Mouse (Mus musculus) heart, embryonic 13.5 days (tissue): ENCODE measurements around the gene Tmx2. TPM values are rescaled to one million over a fixed set of nuclear protein-coding genes. Genes with fewer than 3 reads are reported as not detected.
"Not testable (repeated sequence)": the region's sequence is repeated elsewhere in the genome, so short reads cannot be mapped to it uniquely, and the experiment has no call there.

Source experiments
- ATAC-seq: fragments of 200-750 bp; cut with Nextera tagmentation; 2 replicates; pipeline ENCODE4 v1.8.0; 2017; ENCODE audit warnings: moderate TSS enrichment; ENCODE audit not compliant: insufficient number of reproducible peaks, low FRiP score, low TSS enrichment; ENCODE audit errors: extremely low read depth
- H3K27ac ChIP-seq: fragments of 300-500 bp; sonication (generic); replicated peaks from 2 replicates; pipeline ENCODE4 v1.5.1; 2015; ENCODE audit warnings: moderate library complexity, mild to moderate bottlenecking, inconsistent platforms
- H3K27me3 ChIP-seq: fragments of 300-500 bp; sonication (generic); replicated peaks from 2 replicates; pipeline ENCODE4 v1.6.1; 2015; ENCODE audit warnings: mild to moderate bottlenecking, inconsistent platforms
- H3K36me3 ChIP-seq: fragments of 300-500 bp; sonication (generic); 2 replicates; pipeline ENCODE4 v1.6.1; 2015; ENCODE audit warnings: mild to moderate bottlenecking, inconsistent platforms
- H3K4me1 ChIP-seq: fragments of 300-500 bp; sonication (generic); 2 replicates; pipeline ENCODE4 v1.6.1; 2015; ENCODE audit warnings: inconsistent platforms
- H3K4me2 ChIP-seq: fragments of 300-500 bp; sonication (generic); 2 replicates; pipeline ENCODE4 v1.6.1; 2015; ENCODE audit warnings: inconsistent platforms, mild to moderate bottlenecking, moderate library complexity
- H3K4me3 ChIP-seq: fragments of 300-500 bp; sonication (generic); 2 replicates; pipeline ENCODE4 v1.5.1; 2015; ENCODE audit warnings: moderate library complexity, mild to moderate bottlenecking, inconsistent platforms
- H3K9ac ChIP-seq: fragments of 300-500 bp; sonication (generic); 2 replicates; pipeline ENCODE4 v1.6.1; 2015; ENCODE audit warnings: inconsistent platforms, mild to moderate bottlenecking, moderate library complexity
- H3K9me3 ChIP-seq: fragments of 300-500 bp; sonication (generic); 2 replicates; pipeline ENCODE4 v1.6.1; 2016; ENCODE audit warnings: inconsistent platforms
- WGBS: fragments of 180-500 bp; shearing (Covaris S2); methylation state at CpG from one replicate; pipeline ENCODE4 v1.1.7; 2015; ENCODE audit warnings: mixed read lengths; 5-methylcytosine and 5-hydroxymethylcytosine counted together
- polyA plus RNA-seq: library from polyadenylated mRNA; unstranded; fragments of >200 nt; fragmentation: Nextera tagmentation; extraction: Ambion mirVana; gene quantifications from 2 replicates; pipeline ENCODE4 v1.2.1, GENCODE M21; 2015

Gene Tmx2
- polyA plus RNA-seq, 1 experiment from 2014 or later: 136 TPM

DNA sequence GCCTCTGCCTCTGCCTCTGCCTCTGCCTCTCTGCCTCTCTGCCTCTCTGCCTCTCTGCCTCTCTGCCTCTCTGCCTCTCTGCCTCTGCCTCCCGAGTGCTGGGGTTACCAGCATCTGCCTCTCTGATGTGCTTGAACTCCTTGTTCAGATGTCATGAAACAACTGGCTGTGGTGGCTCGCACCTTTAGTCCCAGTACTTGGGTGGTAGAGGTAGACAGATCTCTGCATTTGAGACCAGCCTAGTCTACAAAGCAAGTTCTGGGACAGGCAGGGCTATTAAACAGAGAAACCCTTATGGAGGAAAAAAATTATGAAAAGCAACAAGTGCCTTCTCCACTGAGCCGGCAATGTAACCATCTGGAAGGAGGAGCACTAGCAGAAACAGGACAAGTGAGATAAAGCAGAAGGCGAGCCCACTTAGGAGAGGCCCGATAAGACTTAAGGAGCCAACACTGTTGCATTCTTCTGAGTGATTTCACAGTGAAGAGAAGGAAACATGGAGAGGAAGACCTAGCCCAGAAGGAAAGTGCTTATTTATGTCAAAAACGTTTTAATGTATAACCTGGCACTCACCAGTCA lies 3.8 kb upstream of the Tmx2 start:
- 30% methylated on average over 6 of the region's 6 CpGs for WGBS
- Histone ChIP-seq H3K4me2 (peak overlapping the region; percentile 18; the same call in 1 of the 2 replicates), H3K4me3 (no peak overlapping the region), H3K9me3 (no peaks in the 10 kb centered on the region), H3K9ac (peak overlapping the region; percentile 54), H3K36me3 (peaks cover 46% of the 10 kb centered on the region), H3K27ac (peak overlapping the region; percentile 62), H3K4me1 (peaks cover 17% of the 10 kb centered on the region), H3K27me3 (no peaks in the 10 kb centered on the region)
- no peak for ATAC-seq

DNA sequence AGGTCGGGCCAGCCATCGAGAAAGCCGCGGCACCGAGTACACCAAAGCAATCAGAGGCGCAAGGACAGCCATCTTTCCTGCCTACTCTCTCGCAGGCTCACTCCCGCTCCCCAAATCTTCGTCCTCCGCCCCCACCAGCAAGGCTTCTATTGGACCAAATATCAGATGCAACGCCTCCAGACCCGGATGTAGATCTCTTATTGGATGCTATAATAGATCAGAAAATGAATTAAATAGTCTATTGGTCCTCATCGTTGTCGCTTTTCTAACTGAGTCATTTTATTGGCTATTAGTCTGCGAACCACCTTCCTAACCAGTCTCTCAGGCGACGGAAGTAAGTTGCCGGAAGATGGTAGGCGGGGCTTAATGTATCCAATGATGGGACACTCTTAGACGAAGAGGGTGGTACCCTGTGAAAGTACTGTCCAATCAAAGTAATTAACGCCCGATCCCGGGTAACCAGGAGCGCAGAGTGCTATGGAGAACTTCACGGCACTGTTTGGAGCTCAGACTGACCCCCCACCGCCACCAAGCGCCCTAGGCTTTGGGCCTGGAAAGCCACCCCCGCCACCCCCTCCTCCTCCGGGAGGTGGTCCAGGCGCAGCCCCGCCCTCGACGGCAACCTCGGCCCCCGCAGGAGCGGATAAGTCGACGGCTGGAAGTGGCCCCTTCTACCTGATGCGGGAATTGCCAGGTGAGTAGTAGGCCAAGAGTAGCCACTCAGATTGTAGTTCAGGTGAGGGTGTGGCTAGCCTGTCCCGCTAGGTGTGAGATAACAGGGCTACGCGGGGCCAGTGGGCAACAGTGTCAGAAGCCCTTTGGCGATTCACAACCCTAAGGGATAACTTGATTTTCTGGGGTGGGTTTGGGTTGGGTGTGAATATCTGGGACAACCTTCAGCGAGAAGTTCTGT lies 716 bp downstream of the Tmx2 start, which contains the start of the genes Gm28635 and Med19:
TSS of gene Gm28635 (minus strand) at position 74 of the 913 bp plus-strand sequence.
TSS of gene Med19 (plus strand) at position 435 of the 913 bp plus-strand sequence.
- Histone ChIP-seq H3K27ac (peak within 1 kb of the TSS; percentile 77), H3K4me1 (peaks cover 31% of the 10 kb centered on the region), H3K36me3 (peaks cover 41% of the 10 kb centered on the region), H3K9ac (peak within 1 kb of the TSS; percentile 97), H3K4me3 (peak within 1 kb of the TSS; percentile 99), H3K9me3 (no peaks in the 10 kb centered on the region), H3K4me2 (peak within 1 kb of the TSS; percentile 86), H3K27me3 (no peaks in the 10 kb centered on the region)
- ATAC-seq: peak; percentile 99
- WGBS: under 1% methylated on average over 44 of the region's 44 CpGs

DNA sequence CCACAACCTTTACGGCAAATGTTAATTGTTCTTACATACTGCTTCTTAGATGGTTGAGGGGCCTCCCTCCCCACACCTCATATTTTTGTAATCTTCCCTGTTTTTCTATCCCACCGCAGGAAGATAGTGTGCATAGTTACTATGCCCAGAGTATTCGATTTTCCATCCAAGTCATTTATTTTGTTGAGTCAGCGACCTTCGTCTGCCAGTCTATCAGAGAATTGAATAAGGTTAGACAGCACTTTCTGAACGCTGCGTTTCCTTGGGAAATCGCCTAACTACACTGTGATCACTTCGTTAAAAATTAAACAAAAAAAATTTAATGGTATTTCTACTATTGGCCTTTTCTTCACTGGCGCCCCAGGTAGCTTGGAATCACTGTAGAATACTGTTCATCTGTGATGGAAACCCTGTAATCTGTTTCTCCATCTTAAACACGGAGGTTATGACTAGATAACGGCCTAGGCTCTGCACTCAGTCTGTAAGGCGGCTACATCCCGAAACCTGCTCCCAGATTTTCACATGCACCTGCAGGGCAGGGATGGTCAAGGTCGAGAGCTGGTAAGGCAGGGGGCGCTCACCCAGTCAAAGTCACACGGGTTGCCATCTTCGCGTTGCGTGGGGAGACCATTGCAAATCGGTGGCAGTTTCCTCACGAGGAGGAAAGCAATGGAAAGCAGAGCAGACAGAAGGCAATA lies 1.5 kb downstream of the Tmx2 start:
- WGBS: 8% methylated on average over 22 of the region's 22 CpGs
- ATAC-seq: peak; percentile 7; the same call in 1 of the 2 replicates
- H3K9me3 ChIP-seq: no peaks in the 10 kb centered on the region

DNA sequence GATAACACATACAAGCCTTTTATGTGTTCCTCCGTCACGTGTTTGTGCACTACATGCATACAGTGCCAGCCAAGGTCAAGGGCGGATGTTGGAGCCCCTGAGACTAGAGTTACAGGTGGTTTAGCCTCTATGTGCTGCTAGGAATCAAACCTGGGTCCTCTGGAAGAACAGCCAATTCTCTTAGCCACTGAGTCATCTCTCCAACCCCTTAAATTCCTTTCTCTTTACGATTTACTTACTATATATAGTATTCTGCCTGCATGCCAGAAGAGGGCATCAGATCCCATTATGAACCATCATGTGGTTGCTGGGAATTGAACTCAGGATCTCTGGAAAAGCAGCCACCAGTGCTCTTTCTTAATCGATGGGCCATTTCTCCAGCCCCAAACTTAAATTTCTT lies 7.4 kb downstream of the Tmx2 start:
- H3K4me3 ChIP-seq, H3K9me3 ChIP-seq, ATAC-seq, H3K9ac ChIP-seq, H3K27me3 ChIP-seq: not testable (repeated sequence)
- H3K4me1 ChIP-seq: peaks cover 29% of the 10 kb centered on the region
- WGBS: 63% methylated on average over 4 of the region's 5 CpGs
- H3K4me2 ChIP-seq: peak overlapping the region; percentile 81; the same call in 1 of the 2 replicates
- peak overlapping the region; percentile 95; the same call in 1 of the 2 replicates for H3K27ac ChIP-seq
- peaks cover 57% of the 10 kb centered on the region for H3K36me3 ChIP-seq

More for the DNA sequence above, 1.5 kb downstream of the Tmx2 start:
- H3K9ac ChIP-seq: peak overlapping the region; percentile 84
- peak overlapping the region; percentile 65 for H3K27ac ChIP-seq
- peaks cover 25% of the 10 kb centered on the region for H3K4me1 ChIP-seq
- peak overlapping the region; percentile 99 for H3K4me3 ChIP-seq
- H3K27me3 ChIP-seq: no peaks in the 10 kb centered on the region
- peaks cover 49% of the 10 kb centered on the region for H3K36me3 ChIP-seq
- peak overlapping the region; percentile 81 for H3K4me2 ChIP-seq

DNA sequence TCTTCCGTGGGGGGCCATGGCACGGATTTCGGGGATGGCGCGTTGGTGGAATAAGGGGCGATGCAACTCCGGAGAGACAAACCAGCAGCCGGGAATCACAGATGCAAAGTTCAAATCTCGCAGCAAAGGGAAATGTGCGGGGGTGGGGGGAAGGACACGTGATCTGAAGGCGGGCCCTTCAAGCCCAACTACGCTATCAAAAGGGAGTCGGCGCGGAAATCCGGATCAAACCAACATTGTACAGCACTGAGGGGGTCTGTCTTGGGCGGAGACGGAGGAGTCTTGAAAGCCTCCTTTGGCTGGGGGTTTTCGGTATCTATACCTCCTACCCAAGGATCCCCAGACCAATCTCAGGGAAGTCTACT lies 8.4 kb downstream of the Tmx2 start, which contains the start of gene Selenoh:
TSS of gene Selenoh (minus strand) at position 202 of the 365 bp plus-strand sequence.
- Histone ChIP-seq H3K27ac (peak within 1 kb of the TSS; percentile 95), H3K36me3 (peaks cover 49% of the 10 kb centered on the region), H3K4me3 (peak within 1 kb of the TSS; percentile 96), H3K27me3 (no peaks in the 10 kb centered on the region), H3K9ac (peak within 1 kb of the TSS; percentile 98), H3K4me1 (peaks cover 22% of the 10 kb centered on the region), H3K9me3 (no peaks in the 10 kb centered on the region), H3K4me2 (peak within 1 kb of the TSS; percentile 81)
- WGBS: under 1% methylated on average over 20 of the region's 20 CpGs
- ATAC-seq: peak; percentile 81

DNA sequence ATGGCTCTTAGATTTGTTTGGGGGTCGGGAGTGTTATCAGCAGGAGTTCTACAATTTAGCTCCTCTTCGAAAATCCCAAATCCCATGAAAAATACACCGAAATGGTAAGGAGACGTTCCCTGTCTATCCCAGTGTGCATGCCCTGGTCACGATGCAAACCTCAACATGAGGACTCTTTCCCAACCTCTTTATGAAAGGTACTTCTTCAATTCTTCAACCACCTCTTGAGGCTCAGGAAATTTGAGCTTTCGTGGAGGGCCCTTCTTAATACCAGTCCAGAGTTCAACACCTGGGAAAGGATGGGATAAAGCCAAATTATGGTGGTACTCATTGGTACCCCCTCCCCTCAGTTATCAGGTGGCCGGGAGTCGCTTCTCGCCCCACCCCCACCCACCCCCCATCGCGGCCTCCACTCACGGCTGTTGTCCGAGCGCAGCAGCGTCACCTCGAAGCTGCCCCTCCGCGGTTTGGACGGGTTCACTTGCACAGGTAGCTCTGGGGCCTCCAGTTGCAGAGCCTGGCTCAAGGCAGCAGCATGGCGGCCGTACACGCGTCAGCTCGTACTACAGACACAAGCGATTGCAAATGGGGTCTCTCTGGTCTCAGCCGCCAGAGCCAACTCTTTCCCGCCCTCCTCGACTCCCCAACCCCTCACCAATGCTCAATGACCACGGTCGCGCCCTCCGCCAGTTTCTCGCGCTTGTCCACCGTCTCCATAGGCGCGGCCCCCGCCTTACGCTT lies 8.9 kb downstream of the Tmx2 start:
- H3K4me2 ChIP-seq: peak overlapping the region; percentile 81
- WGBS: 3% methylated on average over 39 of the region's 39 CpGs
- H3K27me3 ChIP-seq: no peaks in the 10 kb centered on the region
- peaks cover 43% of the 10 kb centered on the region for H3K36me3 ChIP-seq
- peak overlapping the region; percentile 95 for H3K27ac ChIP-seq
- H3K4me1 ChIP-seq: peaks cover 22% of the 10 kb centered on the region
- peak overlapping the region; percentile 96 for H3K4me3 ChIP-seq
- peak overlapping the region; percentile 98 for H3K9ac ChIP-seq
- H3K9me3 ChIP-seq: no peaks in the 10 kb centered on the region
- peak; percentile 28; the same call in 1 of the 2 replicates for ATAC-seq

DNA sequence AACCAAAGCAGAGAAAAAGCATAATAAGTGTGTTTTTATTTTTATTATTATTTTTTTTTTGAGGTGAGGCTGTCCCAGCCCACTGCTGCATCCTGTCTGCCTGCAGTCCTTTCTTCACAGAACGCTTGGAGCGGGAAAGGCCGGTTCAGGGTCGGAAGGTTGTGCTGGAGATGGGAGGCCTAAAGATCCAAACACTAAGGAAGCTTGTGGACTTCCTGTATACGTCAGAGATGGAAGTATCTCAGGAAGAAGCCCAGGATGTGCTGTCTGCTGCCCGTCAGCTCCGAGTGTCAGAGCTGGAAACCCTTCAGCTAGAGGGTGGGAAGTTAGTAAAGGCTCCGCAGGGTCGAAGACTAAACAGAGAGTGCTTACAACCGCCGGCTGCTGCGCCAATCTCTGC lies 12.9 kb downstream of the Tmx2 start:
- H3K9me3 ChIP-seq: no peaks in the 10 kb centered on the region
- 53% methylated on average over 12 of the region's 12 CpGs for WGBS
- H3K27ac ChIP-seq: peak overlapping the region; percentile 73
- H3K4me2 ChIP-seq: 0 out of 2 replicates have a peak overlapping the region, but pooled peaks have one; percentile 18
- peaks cover 17% of the 10 kb centered on the region for H3K4me1 ChIP-seq
- no peak overlapping the region for H3K4me3 ChIP-seq
- peaks cover 17% of the 10 kb centered on the region for H3K36me3 ChIP-seq
- no peaks in the 10 kb centered on the region for H3K27me3 ChIP-seq
- ATAC-seq: no peak
- 0 out of 2 replicates have a peak overlapping the region, but pooled peaks have one; percentile 44 for H3K9ac ChIP-seq

DNA sequence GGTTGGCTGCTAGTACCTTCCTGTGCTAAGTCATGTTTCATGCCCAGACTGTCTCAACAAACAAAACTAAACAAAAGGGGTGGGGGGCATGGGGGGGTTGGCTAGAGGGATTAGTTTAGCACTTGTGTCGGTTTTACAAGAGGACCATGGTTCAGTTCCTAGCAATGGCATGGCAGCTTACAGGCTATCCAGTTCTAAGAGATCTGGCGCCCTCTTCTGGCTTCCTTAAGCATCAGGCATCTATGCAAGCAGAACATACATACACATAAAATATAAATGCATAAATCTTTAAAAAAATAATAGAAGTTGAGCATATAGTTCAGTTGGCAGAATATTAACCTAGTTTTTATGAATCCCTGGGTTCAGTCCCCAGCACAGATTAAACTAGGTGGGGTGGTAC lies 16.1 kb downstream of the Tmx2 start:
- H3K4me3 ChIP-seq: no peak overlapping the region
- H3K36me3 ChIP-seq: peaks cover 3% of the 10 kb centered on the region; the same call in 1 of the 2 replicates
- WGBS: 26% methylated on average over 2 of the region's 2 CpGs
- H3K27ac ChIP-seq: no peak overlapping the region
- H3K4me1 ChIP-seq: peaks cover 4% of the 10 kb centered on the region; the same call in 1 of the 2 replicates
- H3K4me2 ChIP-seq: no peak overlapping the region
- H3K9ac ChIP-seq: no peak overlapping the region
- H3K27me3 ChIP-seq: no peaks in the 10 kb centered on the region
- ATAC-seq: no peak
- H3K9me3 ChIP-seq: no peaks in the 10 kb centered on the region

DNA sequence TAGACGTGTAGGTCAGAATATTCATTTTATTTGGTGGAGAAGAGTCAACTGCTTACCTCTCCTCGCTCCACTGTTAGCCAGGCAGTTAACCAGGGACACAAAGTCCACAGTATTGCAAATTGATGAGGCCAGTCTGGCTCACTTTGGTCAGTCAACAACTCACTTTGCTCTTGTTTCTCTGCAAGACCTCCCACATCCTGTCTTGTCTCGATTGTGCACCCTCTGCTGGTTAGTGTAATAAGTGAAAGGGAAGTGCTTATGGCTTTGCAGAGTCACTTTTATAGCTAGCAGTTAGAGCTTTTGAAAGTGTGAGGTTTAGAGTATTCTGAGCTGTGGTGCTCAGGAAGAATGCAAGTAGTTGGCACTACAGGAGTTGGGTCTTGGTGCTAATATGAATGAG lies 18.7 kb downstream of the Tmx2 start:
- WGBS: 57% methylated on average over 3 of the region's 3 CpGs
- Histone ChIP-seq H3K36me3 (no peaks in the 10 kb centered on the region), H3K4me2 (no peak overlapping the region), H3K27ac (no peak overlapping the region), H3K4me3 (no peak overlapping the region), H3K4me1 (no peaks in the 10 kb centered on the region), H3K9ac (no peak overlapping the region), H3K9me3 (no peaks in the 10 kb centered on the region), H3K27me3 (no peaks in the 10 kb centered on the region)
- no peak for ATAC-seq

DNA sequence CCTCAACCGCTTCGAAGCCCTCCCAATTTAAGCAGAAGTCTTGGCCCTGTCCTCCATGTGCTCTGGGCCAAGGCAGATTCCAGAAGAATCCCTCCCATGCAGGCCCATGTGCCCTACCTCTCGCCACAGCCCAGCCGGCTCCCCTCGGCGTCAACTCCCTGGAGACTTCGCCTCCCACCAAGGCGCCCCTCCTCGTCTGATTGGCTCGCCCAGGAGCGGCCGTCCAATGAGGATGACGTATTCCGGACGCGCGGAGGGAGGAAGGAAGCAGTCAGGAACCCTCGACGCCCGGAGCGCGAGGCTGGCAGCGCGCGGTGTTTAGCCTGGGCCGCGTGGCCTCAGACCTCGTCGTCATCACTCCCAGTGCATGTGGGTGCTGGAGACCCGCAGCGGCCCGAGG lies 20.1 kb downstream of the Tmx2 start, which contains the start of gene Btbd18:
TSS of gene Btbd18 (plus strand) at position 274 of the 400 bp plus-strand sequence.
- H3K9me3 ChIP-seq: no peaks in the 10 kb centered on the region
- ATAC-seq: no peak; the same call in 1 of the 2 replicates
- no peak within 1 kb of the TSS for H3K9ac ChIP-seq
- no peak within 1 kb of the TSS for H3K4me2 ChIP-seq
- 88% methylated on average over 32 of the region's 32 CpGs for WGBS
- no peaks in the 10 kb centered on the region for H3K4me1 ChIP-seq
- no peak within 1 kb of the TSS for H3K27ac ChIP-seq
- no peaks in the 10 kb centered on the region for H3K36me3 ChIP-seq
- H3K27me3 ChIP-seq: no peaks in the 10 kb centered on the region
- no peak within 1 kb of the TSS for H3K4me3 ChIP-seq
